Mouse (Mus musculus) bone marrow macrophage, adult 2 months (primary cell): Measurements from ENCODE around the gene Ankib1. TPM values are rescaled to one million over a fixed set of nuclear protein-coding genes. Genes with fewer than 3 reads are reported as not detected.
A peak's percentile ranks its signal among the peaks of the same experiment; 100 is the strongest.

ENCODE experiments used
- H3K27ac ChIP-seq: 2 replicates; pipeline ENCODE4 v1.5.1; 2012; ENCODE audit warnings: low read depth, low read length; ENCODE audit not compliant: insufficient read depth
- H3K4me1 ChIP-seq: 2 replicates; pipeline ENCODE4 v1.6.1; 2012; ENCODE audit warnings: low read length; ENCODE audit not compliant: control insufficient read depth, insufficient read depth
- H3K4me3 ChIP-seq: 2 replicates; pipeline ENCODE4 v1.5.1; 2012; ENCODE audit warnings: mild to moderate bottlenecking, low read length, moderate library complexity; ENCODE audit not compliant: insufficient read depth
- CTCF ChIP-seq: IDR thresholded peaks from 2 replicates; pipeline ENCODE4 v1.5.1; 2012; ENCODE audit warnings: low read depth, mild to moderate bottlenecking, low read length, moderate library complexity
- POLR2A ChIP-seq: IDR thresholded peaks from 2 replicates; pipeline ENCODE4 v1.6.1; 2012; ENCODE audit warnings: mild to moderate bottlenecking, low read depth, low read length, borderline replicate concordance
- polyA plus RNA-seq: library from polyadenylated mRNA; stranded (reverse); fragments of >200 nt; gene quantifications from 2 replicates; pipeline ENCODE4 v1.2.4, GENCODE M21; 2012; ENCODE audit not compliant: missing spikeins, insufficient read depth, insufficient read length

Ankib1 gene
- polyA plus RNA-seq, 1 experiment, result 18.5 TPM

DNA sequence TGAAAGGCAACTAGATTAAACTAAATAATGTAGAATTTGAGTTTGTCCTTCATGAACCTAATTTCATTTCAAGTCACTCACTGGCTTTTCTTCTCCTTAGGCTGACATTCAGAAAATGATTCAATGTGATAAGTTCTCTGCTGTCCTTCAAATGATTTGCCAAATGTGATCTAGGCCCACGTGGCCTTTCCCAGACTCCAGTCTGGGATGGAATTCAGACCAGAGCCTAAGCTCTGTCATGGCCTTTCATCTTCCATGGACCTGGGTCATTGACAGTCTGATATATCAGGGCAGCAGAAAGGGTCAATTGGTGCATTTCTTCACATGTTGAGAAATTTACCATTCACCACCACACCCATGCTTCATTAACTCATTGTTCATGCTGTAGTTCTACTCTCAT, 77.2 kb downstream of the Ankib1 start:
- TF ChIP-seq CTCF, result no peak
- TF ChIP-seq POLR2A, result no peak
- Histone ChIP-seq H3K4me1 (no peaks in the 10 kb centered on the region), H3K4me3 (no peak overlapping the region), H3K27ac (no peak overlapping the region)

DNA sequence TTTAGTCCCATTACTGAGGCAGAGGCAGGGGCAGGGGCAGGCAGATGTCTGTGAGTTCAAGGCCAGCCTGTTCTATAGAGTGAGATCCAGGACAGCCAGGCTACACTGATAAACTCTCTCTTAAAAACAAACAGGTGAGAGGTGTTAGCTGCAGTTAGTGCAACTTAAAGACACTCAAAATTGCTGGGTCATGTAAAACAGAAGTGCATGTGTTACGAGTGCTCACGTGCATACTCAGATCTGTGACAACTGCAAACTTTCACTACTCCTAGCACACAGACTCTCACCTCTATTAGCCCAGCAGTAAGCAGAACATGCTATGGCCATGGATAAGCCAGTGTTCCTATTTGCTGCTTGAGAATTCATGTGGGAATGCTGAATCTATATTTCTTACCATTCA, 79.3 kb downstream of the Ankib1 start:
- no peaks in the 10 kb centered on the region for H3K4me1 ChIP-seq
- no peak overlapping the region for H3K27ac ChIP-seq
- TF ChIP-seq CTCF, result no peak
- no peak for TF ChIP-seq POLR2A
- H3K4me3 ChIP-seq, result no peak overlapping the region

DNA sequence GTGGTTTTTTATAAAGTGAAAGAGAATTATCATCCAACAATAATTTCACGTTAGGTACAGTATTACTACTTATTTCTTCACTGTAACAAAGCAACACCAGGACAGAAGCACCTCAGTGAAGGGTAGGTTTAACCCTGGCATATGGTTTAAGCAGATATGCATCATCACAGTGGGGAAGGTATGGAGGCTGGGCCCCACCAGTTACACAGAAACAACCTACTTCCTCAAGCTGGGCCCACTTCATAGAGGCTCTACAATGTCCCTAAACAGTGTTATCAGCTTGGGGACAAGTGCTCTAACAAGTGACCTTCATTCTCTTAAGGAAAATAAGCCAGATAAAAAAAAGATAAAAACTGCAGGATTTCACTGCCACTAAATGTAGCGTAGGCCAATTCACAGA, 79.9 kb downstream of the Ankib1 start:
- no peaks in the 10 kb centered on the region for H3K4me1 ChIP-seq
- TF ChIP-seq POLR2A, result no peak
- no peak for TF ChIP-seq CTCF
- no peak overlapping the region for H3K27ac ChIP-seq

DNA sequence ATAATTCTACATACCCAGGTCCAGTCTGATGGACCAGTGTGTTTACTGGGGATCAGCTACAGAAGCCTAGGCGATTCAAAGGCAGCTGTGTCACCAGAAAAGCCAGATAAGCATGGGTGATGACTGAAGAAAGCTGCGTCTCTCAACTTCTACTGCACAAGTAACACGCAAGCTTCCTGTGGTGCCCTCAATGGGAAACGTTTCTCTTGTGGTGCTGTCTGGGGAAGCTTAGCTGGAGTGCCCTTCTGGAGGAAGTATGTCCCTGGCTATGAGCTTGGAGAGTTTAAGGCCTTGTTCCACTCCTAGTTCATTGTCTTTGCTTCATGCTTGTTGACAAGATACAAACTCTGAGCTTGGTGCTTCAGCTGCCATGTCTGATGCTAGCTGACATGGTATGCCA, 83.4 kb downstream of the Ankib1 start:
- no peaks in the 10 kb centered on the region for H3K4me1 ChIP-seq
- no peak overlapping the region for H3K27ac ChIP-seq
- TF ChIP-seq CTCF (no peak), POLR2A (no peak)
- no peak overlapping the region for H3K4me3 ChIP-seq

More for the DNA sequence above, 79.9 kb downstream of the Ankib1 start:
- H3K4me3 ChIP-seq, result no peak overlapping the region

DNA sequence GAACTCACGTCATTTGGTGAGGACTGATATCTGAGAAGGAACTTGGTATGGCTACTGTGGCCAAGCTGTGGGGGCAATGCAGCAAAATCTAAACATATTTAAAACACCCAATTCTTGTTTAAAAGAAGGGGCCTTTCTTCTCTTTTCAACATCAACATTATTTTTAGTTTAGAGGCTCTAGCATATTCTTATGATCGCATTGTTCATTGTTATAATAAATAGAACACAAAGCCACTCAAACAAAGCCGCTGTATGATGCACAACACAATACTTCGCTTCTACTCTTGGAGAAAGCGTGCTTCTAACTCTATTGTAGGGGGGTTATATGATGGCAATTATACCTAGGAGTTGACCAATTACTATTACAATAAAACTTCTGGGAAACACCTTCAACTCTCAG, 86.9 kb downstream of the Ankib1 start:
- no peak overlapping the region for H3K27ac ChIP-seq
- H3K4me1 ChIP-seq, result no peaks in the 10 kb centered on the region
- TF ChIP-seq CTCF, result no peak
- TF ChIP-seq POLR2A, result no peak
- no peak overlapping the region for H3K4me3 ChIP-seq

DNA sequence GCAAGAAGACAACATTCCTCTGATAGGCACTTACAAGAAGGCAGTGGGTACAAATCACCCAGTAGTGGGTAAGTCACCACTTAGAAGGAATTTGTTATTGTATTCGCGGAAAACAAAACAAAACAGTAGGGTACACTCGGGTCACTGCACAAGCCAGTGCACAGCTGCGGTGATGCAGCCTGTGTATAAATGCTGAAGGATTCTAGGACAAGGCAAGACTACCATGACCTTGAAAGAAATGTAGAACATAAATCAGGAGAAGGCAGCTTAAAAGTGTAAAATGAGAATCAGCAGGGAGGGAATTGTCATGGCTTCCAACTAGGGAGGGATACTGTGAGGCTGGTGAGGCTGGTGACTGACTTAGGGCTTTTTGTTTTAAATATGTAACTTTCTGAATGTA, 100.5 kb downstream of the Ankib1 start:
- TF ChIP-seq POLR2A, result no peak
- no peak for TF ChIP-seq CTCF
- H3K4me1 ChIP-seq, result no peaks in the 10 kb centered on the region
- no peak overlapping the region for H3K4me3 ChIP-seq
- H3K27ac ChIP-seq, result no peak overlapping the region

DNA sequence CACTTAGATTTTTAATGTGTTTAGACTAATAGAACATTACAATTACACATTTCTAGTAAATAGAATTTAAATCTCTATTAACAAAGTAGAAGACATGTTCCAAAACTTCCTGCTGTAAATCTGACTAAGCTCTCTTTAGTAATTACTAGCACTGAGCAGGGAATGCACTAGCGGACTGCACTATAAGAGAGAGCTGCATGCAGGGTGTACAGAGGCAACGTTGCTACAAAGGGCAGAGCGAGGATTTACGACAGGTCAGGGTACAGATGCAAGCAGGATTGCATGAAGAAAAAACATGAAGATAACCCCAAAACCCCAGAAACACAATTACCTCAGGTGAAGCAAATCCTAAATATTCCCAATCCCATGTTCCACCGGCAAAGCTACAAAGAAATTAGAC, 102.7 kb downstream of the Ankib1 start:
- TF ChIP-seq POLR2A, result no peak
- no peak for TF ChIP-seq CTCF
- Histone ChIP-seq H3K4me3 (no peak overlapping the region), H3K4me1 (0 out of 2 replicates have a peak, but pooled peaks cover 3% of the 10 kb centered on the region), H3K27ac (no peak overlapping the region)

DNA sequence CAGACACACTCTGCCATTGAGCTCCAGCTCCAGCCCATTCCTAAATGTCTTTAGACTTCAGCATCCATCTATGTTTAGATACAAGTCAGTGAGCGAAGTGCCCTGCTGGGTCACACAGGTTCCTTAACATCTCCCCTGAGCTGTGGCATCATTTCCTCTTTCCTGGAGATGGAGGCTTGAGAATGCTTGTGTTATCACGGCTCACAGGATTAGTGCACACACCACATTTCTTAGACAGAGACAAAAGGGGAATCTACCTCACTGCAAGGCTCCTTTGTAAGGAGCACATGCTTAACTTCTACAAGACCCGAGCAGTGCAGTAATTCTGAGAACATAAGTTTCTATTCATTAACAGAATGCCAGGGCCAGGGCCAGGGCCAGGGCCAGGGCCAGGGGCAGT, 106.7 kb downstream of the Ankib1 start:
- Histone ChIP-seq H3K4me3 (no peak overlapping the region), H3K4me1 (0 out of 2 replicates have a peak, but pooled peaks cover 3% of the 10 kb centered on the region), H3K27ac (no peak overlapping the region)
- TF ChIP-seq CTCF (no peak), POLR2A (no peak)

DNA sequence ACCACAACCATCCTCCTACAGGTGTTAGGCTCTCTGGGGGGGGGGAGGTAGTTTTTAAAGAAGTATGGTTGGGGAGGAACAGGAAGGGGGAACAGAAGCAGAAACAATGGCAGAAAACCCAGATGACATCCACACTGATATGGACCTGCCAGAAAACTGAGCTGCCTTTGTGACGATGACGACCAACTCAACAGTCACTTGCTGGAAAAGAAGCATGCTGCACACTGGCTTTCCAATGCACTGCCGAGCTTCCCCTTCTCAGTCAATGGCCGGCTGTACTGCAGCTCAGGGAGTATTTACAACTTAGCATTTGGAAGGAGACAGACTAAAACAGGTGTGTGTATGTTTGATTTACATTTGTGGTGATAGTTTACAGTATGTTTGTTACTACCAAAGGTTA, 107.5 kb downstream of the Ankib1 start:
- Histone ChIP-seq H3K4me3 (no peak overlapping the region), H3K4me1 (0 out of 2 replicates have a peak, but pooled peaks cover 3% of the 10 kb centered on the region), H3K27ac (no peak overlapping the region)
- no peak for TF ChIP-seq POLR2A
- TF ChIP-seq CTCF, result no peak

DNA sequence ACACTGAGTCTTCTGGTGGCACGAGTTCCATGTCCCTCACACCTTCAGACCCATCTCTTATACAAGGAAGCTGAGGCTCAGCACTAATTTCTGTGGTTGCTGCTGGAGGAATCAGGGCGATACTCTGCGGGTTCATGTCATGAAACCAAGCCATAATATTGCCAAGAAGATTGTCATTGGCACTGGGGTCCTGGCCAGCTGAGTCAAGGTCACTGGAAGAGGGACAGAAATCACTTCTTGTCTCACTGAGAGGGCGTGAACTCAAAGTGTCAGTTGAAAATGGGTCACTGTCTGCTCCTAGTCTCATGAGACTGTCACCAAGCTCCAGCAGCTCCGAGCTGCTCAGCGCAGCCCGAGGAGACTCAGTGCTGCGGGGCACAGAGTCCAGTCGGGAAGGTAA, 109.8 kb downstream of the Ankib1 start:
- Histone ChIP-seq H3K4me1 (peaks cover 15% of the 10 kb centered on the region), H3K4me3 (no peak overlapping the region), H3K27ac (no peak overlapping the region)
- TF ChIP-seq CTCF (no peak), POLR2A (no peak)

DNA sequence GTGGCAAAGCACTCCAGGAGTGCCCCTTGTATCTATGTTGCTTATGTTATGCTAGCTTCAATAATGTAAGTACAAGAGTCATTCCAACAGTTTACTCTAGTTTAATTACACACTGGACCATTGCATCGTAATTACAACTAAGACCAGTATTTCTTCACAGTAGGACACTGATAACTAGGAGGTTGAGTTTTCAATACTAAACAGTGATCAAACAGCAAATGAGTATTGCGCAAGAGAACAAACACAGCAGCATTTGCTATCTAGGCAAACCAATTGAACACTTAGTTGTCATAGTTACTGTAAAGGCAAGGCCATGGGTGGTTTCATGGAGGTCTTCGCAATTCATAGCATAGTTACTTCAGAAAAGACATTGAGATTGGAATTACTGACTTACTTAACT, 111.4 kb downstream of the Ankib1 start:
- peaks cover 28% of the 10 kb centered on the region for H3K4me1 ChIP-seq
- H3K27ac ChIP-seq, result no peak overlapping the region
- H3K4me3 ChIP-seq, result no peak overlapping the region
- TF ChIP-seq POLR2A (no peak), CTCF (no peak)

DNA sequence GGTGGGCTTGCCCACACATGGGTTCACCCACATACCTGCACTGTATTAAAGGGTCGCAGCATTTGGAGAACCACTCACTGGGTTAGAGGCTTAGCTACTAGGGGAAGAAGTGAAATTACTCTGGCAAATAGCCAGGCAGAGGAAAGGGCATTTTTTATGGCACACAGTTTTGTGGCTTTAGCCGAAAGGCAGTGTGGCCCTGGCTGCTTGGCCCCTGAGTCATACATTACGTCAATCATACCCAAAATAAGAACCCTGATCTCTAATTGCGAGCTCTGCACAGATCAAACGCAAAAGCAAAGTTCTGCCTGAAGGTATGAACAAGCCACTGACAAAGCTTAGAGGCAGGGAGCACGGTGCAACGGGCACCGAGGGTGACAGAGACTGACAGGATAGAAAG, 114.4 kb downstream of the Ankib1 start:
- Histone ChIP-seq H3K4me3 (peak overlapping the region; percentile 5; the same call in 1 of the 2 replicates), H3K4me1 (peaks cover 26% of the 10 kb centered on the region), H3K27ac (peak overlapping the region; percentile 32; the same call in 1 of the 2 replicates)
- no peak for TF ChIP-seq CTCF
- no peak for TF ChIP-seq POLR2A
